Mouse (Mus musculus) right cerebral cortex, adult 2 months (tissue): ENCODE measurements around the gene Tmc7.

Experiments
- DNase-seq, 2 experiments: peaks; one replicate each; pipeline ENCODE4 v3.0.0; 2021 to 2022; ENCODE audit warnings: low spot score in 2 of 2

The Tmc7 gene

GRCm38 (mm10) chr7:118584257-118584907 is at the start of gene Tmc7:
TSS of gene Tmc7 (minus strand) at chr7:118584736.
- DNase-seq = peak; percentile 82 to 85

- no peak for DNase-seq
Observed at GRCm38 (mm10) chr7:118633951-118634350, 49.4 kb upstream of the Tmc7 start.

GRCm38 (mm10) chr7:118633094-118633493 is 48.6 kb upstream of the Tmc7 start:
- no peak for DNase-seq

- DNase-seq = no peak
Observed at GRCm38 (mm10) chr7:118627550-118628298, 43.2 kb upstream of the Tmc7 start.

GRCm38 (mm10) chr7:118621094-118621493 is 36.6 kb upstream of the Tmc7 start:
- no peak for DNase-seq

GRCm38 (mm10) chr7:118620243-118620906 is 35.8 kb upstream of the Tmc7 start:
- DNase-seq = no peak

- no peak for DNase-seq
Observed at GRCm38 (mm10) chr7:118618104-118618503, 33.6 kb upstream of the Tmc7 start.

- no peak for DNase-seq
Observed at GRCm38 (mm10) chr7:118614076-118614475, 29.5 kb upstream of the Tmc7 start.

GRCm38 (mm10) chr7:118611933-118612332 is 27.4 kb upstream of the Tmc7 start:
- no peak for DNase-seq

GRCm38 (mm10) chr7:118611185-118611749 is 26.7 kb upstream of the Tmc7 start:
- DNase-seq = no peak

- DNase-seq = no peak
Observed at GRCm38 (mm10) chr7:118610721-118611120, 26.2 kb upstream of the Tmc7 start.

GRCm38 (mm10) chr7:118609815-118610214 is 25.3 kb upstream of the Tmc7 start:
- DNase-seq = no peak

GRCm38 (mm10) chr7:118604842-118605241 is 20.3 kb upstream of the Tmc7 start:
- DNase-seq = no peak

- no peak for DNase-seq
Observed at GRCm38 (mm10) chr7:118599954-118600631, 15.6 kb upstream of the Tmc7 start.

- no peak for DNase-seq
Observed at GRCm38 (mm10) chr7:118597201-118597600, 12.7 kb upstream of the Tmc7 start, which contains the start of gene Tmc5. TSS of gene Tmc5 (plus strand) at chr7:118597297.

GRCm38 (mm10) chr7:118596271-118596670 is 11.7 kb upstream of the Tmc7 start:
- no peak for DNase-seq

- peak; percentile 92 to 97 for DNase-seq
Observed at GRCm38 (mm10) chr7:118595228-118595627, 10.7 kb upstream of the Tmc7 start.

- DNase-seq = no peak
Observed at GRCm38 (mm10) chr7:118594611-118595010, 10.1 kb upstream of the Tmc7 start.

GRCm38 (mm10) chr7:118593567-118594407 is 9.3 kb upstream of the Tmc7 start:
- DNase-seq = peak; percentile 41 to 72

GRCm38 (mm10) chr7:118592146-118592545 is 7.6 kb upstream of the Tmc7 start:
- DNase-seq = no peak
